Mouse (Mus musculus): ENCODE results near the gene Olfr857.
"Not testable (repeated sequence)": the region's sequence is repeated elsewhere in the genome, so short reads cannot be mapped to it uniquely, and the experiment has no call there.

Olfr857 gene

DNA sequence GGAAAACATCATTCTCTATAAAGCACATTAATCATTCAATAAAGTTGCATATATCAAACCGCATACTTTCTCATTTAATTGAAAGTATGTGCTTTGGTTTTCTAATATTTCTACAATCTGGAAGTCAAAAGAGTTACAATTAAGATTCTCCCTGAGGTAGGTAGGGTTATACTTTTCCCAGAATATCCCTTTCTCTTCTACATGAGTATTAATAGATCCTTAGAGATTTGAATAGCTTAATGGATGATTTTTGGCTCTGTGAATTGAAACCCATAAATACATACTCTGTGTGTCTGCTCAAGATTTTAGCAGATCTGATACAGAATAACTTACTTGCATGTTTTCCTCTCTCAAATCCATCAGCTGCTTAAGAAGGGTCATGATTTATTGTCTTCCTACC is at the start of gene Olfr857:
Gene Olfr857 (plus strand): TSS at position 301 of the 400 bp plus-strand sequence.
- DNase-seq, result no peak

DNA sequence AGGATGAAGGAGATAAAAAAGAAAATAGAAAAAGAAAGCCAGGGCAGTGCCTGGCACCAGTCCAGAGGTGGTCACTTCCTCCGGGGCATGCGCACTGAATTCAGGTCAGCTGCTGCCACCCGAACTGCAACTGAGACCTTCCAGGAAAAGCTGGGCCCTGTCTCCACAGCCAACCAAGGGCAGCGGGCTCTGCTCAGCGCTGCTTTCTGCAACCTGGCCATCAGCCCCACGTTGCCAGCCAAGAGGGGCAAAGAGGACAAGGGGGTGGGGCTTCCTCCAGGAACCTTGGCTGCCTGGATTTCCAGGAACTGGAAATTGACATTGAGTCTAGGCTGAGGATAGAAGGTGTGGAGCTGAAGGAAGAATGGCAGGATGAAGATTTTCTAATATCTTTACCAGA is 19.0 kb upstream of the Olfr857 start:
- no peak for DNase-seq

DNA sequence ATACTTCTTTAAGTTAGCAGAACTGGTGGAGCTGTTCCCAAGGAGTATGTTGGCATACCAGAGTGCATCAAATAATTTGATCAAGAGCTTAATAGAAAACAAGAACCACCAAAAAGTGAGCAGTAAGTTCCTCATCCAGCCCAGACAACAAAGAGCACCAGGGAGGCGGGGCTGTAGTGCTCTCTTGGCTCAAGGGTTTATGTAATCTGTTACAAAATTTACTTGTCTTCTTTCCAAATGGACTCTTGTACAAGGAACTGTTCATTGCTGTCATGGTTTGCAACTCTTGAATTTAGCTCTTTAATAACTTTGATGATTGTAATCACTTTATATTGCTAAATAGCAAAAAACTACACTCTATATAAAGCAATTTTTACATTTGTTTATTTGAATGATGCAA is 17.8 kb upstream of the Olfr857 start:
- DNase-seq, result no peak

DNA sequence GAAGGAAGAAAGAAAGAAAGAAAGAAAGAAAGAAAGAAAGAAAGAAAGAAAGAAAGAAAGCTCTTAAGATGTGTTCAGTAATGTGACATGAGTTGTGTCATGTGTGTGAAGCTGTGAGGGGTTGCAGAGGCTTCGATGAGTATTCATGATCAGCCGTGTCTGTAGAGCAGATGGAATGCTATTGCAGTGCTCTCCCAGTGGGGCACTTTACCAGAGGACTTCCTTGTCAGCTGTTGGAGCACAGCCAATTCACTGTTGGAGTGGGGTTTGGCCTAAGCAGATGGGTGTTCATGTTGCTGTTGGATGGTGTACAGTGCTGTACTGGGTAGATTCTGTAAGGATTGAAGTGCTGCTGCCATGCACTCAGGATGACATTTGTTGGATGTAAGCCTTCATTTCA is 16.8 kb upstream of the Olfr857 start:
- DNase-seq, result no peak

DNA sequence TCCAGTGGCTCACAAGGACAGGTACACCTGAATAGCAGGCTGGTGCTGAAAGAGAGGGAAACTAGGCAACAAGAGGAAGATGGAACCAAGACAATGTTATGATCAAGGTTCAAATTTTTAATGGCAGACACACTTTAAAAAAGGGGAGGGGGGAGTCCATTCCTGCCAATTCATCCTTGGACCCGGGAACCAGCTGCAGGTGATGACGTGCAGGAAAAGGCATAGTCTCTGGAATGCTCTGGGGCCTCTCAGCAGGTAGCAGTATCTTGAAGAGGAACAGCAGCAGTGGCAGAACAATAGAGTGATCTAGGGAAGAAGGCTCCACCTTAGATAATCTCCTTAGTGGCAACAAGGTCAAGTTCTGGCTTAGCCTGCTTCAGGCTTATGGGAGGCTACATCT is 14.9 kb upstream of the Olfr857 start:
- not testable (repeated sequence) for DNase-seq

DNA sequence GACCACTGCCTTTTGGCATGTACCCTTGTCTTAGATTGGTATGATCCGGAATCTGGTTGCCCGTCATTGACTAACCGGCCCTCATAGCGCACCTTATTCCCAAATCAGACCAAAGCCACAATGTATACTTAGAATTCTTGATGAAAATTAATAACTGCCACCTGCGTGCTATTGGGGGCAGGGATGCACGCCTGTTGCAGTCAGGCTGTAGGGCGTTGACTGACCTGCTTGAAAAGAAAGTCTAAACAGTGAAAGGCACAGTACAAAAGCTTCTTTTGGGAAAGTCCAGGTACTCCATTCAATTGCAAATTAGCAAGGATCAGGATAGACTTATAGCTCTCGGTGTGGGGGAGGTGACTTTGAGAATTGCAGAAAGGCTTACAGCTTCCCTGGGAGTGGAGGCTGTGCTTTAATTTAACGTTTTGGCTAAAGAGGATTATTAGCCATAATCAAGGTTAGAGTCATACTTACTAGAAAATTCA is 14.3 kb upstream of the Olfr857 start:
- DNase-seq, result not testable (repeated sequence)

DNA sequence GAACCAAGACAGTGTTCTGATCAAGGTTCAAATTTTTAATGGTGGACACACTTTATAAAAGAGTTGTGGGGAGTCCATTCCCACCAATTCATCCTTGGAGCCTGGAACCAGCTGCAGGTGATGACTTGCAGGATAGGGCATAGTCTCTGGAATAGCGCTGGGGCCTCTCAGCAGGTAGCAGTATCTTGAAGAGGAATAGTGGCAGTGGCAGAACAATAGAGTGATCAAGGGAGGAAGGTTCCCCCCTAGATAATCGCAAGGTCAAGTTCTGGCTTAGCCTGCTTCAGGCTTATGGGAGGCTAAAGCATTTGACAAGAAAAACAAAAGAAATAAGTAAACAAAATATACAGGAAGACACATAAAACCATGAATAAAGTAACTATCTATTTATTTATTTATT is 4.7 kb upstream of the Olfr857 start:
- not testable (repeated sequence) for DNase-seq

Measured in thymus, adult 18-20 months (tissue).